16 mouse cellular contexts compared by ENCODE assay signal in the genomic region with DNA sequence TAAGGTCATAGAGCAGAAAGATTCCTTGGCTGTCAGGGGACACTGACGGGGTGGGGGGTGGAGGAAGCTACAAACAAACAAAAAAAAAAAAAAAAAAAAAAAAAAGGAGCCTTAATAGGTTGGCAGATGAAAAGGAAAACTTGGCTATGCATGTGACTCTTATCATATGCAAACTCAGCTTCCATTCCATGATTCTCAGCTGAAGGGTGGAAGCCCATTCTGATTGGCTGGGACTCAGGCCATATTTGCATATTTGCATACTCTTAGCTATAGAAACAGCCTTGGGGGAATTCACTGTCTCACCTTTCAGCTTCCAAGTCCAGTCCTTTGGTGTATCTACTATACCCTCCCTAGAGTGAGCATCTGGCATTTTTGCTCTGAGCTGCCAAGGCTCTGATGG. TPM values are rescaled to one million over a fixed set of nuclear protein-coding genes. Genes with fewer than 3 reads are reported as not detected.
A peak's percentile ranks its signal among the peaks of the same experiment; 100 is the strongest.
DNase-seq lines count a peak whose midpoint lies in the region; ATAC-seq and TF ChIP-seq lines count a peak whose summit lies in the region.
"Had no signal": no experiment of that assay in that cellular context is flagged by ENCODE, and none has a peak within 500 bp of the region (broad histone marks: within the 10 kb centered on the region; RNA-seq: fewer than 3 reads in every experiment).

No protein-coding gene starts in this region.

- peak overlapping the region; percentile 84 for H3K27ac ChIP-seq in liver, postnatal 0 days (ENCODE audit: low read depth)
- H3K27ac ChIP-seq: left cerebral cortex, adult 2 months; limb, embryonic 12.5 days; midbrain, embryonic 10.5 days had no signal

- 0 out of 2 replicates have a peak, but pooled peaks cover 5% of the 10 kb centered on the region for H3K36me3 ChIP-seq in liver, postnatal 0 days (replicated peaks; ENCODE audit: insufficient read depth, low read length)
- H3K36me3 ChIP-seq: limb, embryonic 12.5 days; midbrain, embryonic 10.5 days had no signal

- DNase-seq in cerebellum, postnatal 14 days = peak; percentile 15 to 24
- no peak for DNase-seq in cerebellum, postnatal 4 days (ENCODE audit: low spot score in 2 of 2)
- peak; percentile 41 for DNase-seq in liver, postnatal 0 days
- DNase-seq in liver = no peak
- peak; percentile 64 for DNase-seq in MEL-GATA-1-ER (ENCODE audit: extremely low read depth, low read depth)
- DNase-seq in induced T-regulatory cell, adult 2 months (ENCODE audit: low read depth) = peak; percentile 48
- DNase-seq in layer of hippocampus, adult 11-12 months (ENCODE audit: low spot score) = no peak
- DNase-seq in layer of hippocampus, adult 9-10 months (ENCODE audit: low spot score) = no peak
- DNase-seq: cerebellum, adult 11-12 months; embryo, embryonic 11 days; gastrocnemius, postnatal 10 days; kidney, postnatal 25 days had no signal

- no peaks in the 10 kb centered on the region for H3K27me3 ChIP-seq in liver, postnatal 0 days (ENCODE audit: insufficient read depth, low read length)
- H3K27me3 ChIP-seq: limb, embryonic 12.5 days had no signal

- no peak overlapping the region for H3K4me3 ChIP-seq in liver, postnatal 0 days (ENCODE audit: low read depth, low read length)
- H3K4me3 ChIP-seq: left cerebral cortex, adult 2 months; limb, embryonic 12.5 days; midbrain, embryonic 10.5 days had no signal

- H3K9ac ChIP-seq in liver, postnatal 0 days (replicated peaks) = no peak overlapping the region
- H3K9ac ChIP-seq: limb, embryonic 12.5 days had no signal

- no peak; the same call in 1 of the 2 replicates for ATAC-seq in liver, postnatal 0 days
- ATAC-seq: inflammation-experienced regulatory T-cells, adult 6 months had no signal

- no peak for TF ChIP-seq CTCF in liver, postnatal 0 days (IDR thresholded peaks at IDR 0.05; ENCODE audit: low read depth)

- WGBS in liver, postnatal 0 days (ENCODE audit: insufficient replicate concordance) = 19% methylated on average over 1 of the region's 1 CpGs

- no peaks in the 10 kb centered on the region for H3K9me3 ChIP-seq in liver, postnatal 0 days (ENCODE audit: low read length)
- H3K9me3 ChIP-seq: limb, embryonic 12.5 days; midbrain, embryonic 10.5 days had no signal

- no peak overlapping the region for H3K4me2 ChIP-seq in liver, postnatal 0 days (ENCODE audit: low read depth, low read length)
- H3K4me2 ChIP-seq: limb, embryonic 12.5 days had no signal

- H3K4me1 ChIP-seq in liver, postnatal 0 days (ENCODE audit: insufficient read depth) = 0 out of 2 replicates have a peak, but pooled peaks cover 4% of the 10 kb centered on the region
- H3K4me1 ChIP-seq: limb, embryonic 12.5 days; midbrain, embryonic 10.5 days had no signal

- TF ChIP-seq EP300 in liver, postnatal 0 days (IDR thresholded peaks at IDR 0.05; ENCODE audit: low read depth) = no peak

RNA-seq across cellular contexts. Expression of a gene that starts 24.4 kb away (rescaled TPM):
- polyA plus RNA-seq in liver, postnatal 0 days (2015; fragmentation: Nextera tagmentation; extraction: Ambion mirVana) = 80.3 and 91.6 TPM in 2 replicates

RNA-seq across cellular contexts. Expression of a gene that starts 25.0 kb away (rescaled TPM):
- polyA plus RNA-seq in liver, postnatal 0 days (2015; fragmentation: Nextera tagmentation; extraction: Ambion mirVana) = 0.32 and 0.36 TPM in 2 replicates

RNA-seq across cellular contexts. Expression of a gene that starts 26.9 kb away (rescaled TPM):
- polyA plus RNA-seq in liver, postnatal 0 days (2015; fragmentation: Nextera tagmentation; extraction: Ambion mirVana) = 30.0 and 44.0 TPM in 2 replicates
- polyA plus RNA-seq: limb, embryonic 12.5 days had no signal

Comparison
In these comparisons a context has a peak if more than half of its experiments do, and no peak if none do; other contexts are left out.
1. DNase-seq: peak in cerebellum, postnatal 14 days (2 of 2), liver, postnatal 0 days (single experiment), MEL-GATA-1-ER (single experiment) and induced T-regulatory cell, adult 2 months (single experiment); none in cerebellum, postnatal 4 days (0 of 2), liver (single experiment), layer of hippocampus, adult 11-12 months (single experiment) and layer of hippocampus, adult 9-10 months (single experiment).